Mouse (Mus musculus) kidney, adult 8-10 months (tissue): ENCODE results near the gene Phtf1.

Experiments used
- DNase-seq, 2 experiments: peaks; one replicate each; pipeline ENCODE4 v3.0.0; 2022

Gene Phtf1

GRCm38 (mm10) chr3:104026938-104027337, 59.0 kb downstream of the Phtf1 start:
- peak; percentile 20 to 52 for DNase-seq

GRCm38 (mm10) chr3:104032086-104032485, 64.2 kb downstream of the Phtf1 start:
- no peak for DNase-seq

- no peak for DNase-seq
Observed at GRCm38 (mm10) chr3:104032747-104033146, 64.8 kb downstream of the Phtf1 start.

- no peak for DNase-seq
Observed at GRCm38 (mm10) chr3:104059001-104059622, 91.2 kb downstream of the Phtf1 start.

- no peak for DNase-seq
Observed at GRCm38 (mm10) chr3:104069395-104069794, 101.5 kb downstream of the Phtf1 start.
